Mouse (Mus musculus): ENCODE data around the gene Gm15217. TPM values are rescaled to one million over a fixed set of nuclear protein-coding genes. Genes with fewer than 3 reads are reported as not detected.

Gm15217 gene
- polyA plus RNA-seq, 1 experiment: not detected

DNA sequence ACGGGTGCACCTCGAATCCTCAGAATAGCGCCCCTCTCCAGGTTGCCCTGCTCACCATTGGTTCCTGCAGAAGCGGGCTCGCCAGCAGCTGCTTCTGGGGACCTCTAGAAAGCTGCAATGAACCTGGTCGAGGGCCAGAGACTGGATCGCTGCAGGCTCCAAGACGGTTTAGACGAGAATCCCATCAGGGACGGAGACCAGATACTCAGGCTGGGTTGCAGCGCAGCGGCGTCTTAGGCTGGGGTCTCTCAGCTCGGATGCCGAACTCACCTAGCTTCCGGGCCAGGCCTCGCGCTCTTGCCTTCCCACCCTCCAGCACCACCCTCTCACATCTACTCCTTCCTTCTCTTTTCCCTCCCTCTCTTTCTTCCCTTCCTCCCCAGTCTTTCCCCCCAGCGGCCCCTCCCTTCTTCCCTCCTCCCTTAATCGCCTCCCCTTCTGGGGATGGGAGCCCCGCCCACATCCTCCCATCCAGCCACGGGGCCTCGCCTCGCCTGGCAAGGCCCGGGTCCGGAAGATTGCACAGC, 11.1 kb downstream of the Gm15217 start, which contains the start of gene Bmp4:
Gene Bmp4 (minus strand): TSS at position 421 of the 527 bp plus-strand sequence.
- Histone ChIP-seq H3K27ac (ENCODE audit: insufficient read depth, low read length) (no peak within 1 kb of the TSS), H3K4me1 (ENCODE audit: control insufficient read depth, insufficient read depth, low read length) (no peaks in the 10 kb centered on the region), H3K4me3 (ENCODE audit: insufficient read depth, low read length) (no peak within 1 kb of the TSS)
- no peak for TF ChIP-seq CTCF (IDR thresholded peaks at IDR 0.05; ENCODE audit: extremely low read depth, insufficient read depth, low read length)
- no peak for TF ChIP-seq POLR2A (IDR thresholded peaks at IDR 0.05; ENCODE audit: extremely low read depth, insufficient read depth, low read length)

- Histone ChIP-seq H3K27ac (ENCODE audit: insufficient read depth, low read length) (no peak overlapping the region), H3K4me1 (ENCODE audit: control insufficient read depth, insufficient read depth, low read length) (no peaks in the 10 kb centered on the region), H3K4me3 (ENCODE audit: insufficient read depth, low read length) (no peak overlapping the region)
- TF ChIP-seq CTCF (IDR thresholded peaks at IDR 0.05; ENCODE audit: extremely low read depth, insufficient read depth, low read length) (no peak), POLR2A (IDR thresholded peaks at IDR 0.05; ENCODE audit: extremely low read depth, insufficient read depth, low read length) (no peak)
Measured at GRCm38 (mm10) chr14:46391621-46392170, 12.5 kb downstream of the Gm15217 start.

DNA sequence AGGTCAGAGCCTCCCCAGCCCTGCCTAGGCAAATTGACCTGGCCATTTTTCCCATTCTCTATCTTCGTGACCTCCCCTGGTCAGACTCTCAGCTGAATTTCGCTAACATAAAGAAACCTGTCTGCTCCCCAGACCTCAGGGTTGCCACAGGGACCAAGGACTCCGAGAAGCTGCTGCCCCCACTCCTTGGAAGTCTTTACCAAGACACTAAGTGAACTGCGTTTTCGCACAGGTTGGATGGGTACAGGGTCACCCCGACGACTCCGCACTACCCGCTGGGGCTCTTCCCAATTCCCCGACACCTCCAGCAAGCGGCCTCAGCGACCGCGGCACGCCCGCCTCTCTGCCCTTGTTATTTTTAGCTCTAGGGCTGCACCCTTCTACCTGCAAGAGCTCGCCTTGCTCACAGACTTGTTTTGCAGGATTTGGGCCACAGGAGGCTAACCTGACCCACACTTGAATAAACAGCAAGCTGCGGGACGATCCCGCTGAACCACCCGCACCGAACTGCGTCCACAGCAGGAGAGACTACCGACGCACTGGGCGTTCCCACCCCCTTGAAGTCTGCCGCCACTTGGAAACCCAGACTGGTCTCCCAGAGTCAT, 19.0 kb downstream of the Gm15217 start:
- H3K4me3 ChIP-seq (ENCODE audit: insufficient read depth, low read length): no peak overlapping the region
- H3K4me1 ChIP-seq (ENCODE audit: control insufficient read depth, insufficient read depth, low read length): no peaks in the 10 kb centered on the region
- H3K27ac ChIP-seq (ENCODE audit: insufficient read depth, low read length): no peak overlapping the region
- TF ChIP-seq POLR2A (IDR thresholded peaks at IDR 0.05; ENCODE audit: extremely low read depth, insufficient read depth, low read length) (no peak), CTCF (IDR thresholded peaks at IDR 0.05; ENCODE audit: extremely low read depth, insufficient read depth, low read length) (no peak)

GRCm38 (mm10) chr14:46399925-46400324, 20.7 kb downstream of the Gm15217 start:
- Histone ChIP-seq H3K4me1 (ENCODE audit: control insufficient read depth, insufficient read depth, low read length) (no peaks in the 10 kb centered on the region), H3K27ac (ENCODE audit: insufficient read depth, low read length) (no peak overlapping the region), H3K4me3 (ENCODE audit: insufficient read depth, low read length) (no peak overlapping the region)
- TF ChIP-seq CTCF (IDR thresholded peaks at IDR 0.05; ENCODE audit: extremely low read depth, insufficient read depth, low read length) (no peak), POLR2A (IDR thresholded peaks at IDR 0.05; ENCODE audit: extremely low read depth, insufficient read depth, low read length) (no peak)

DNA sequence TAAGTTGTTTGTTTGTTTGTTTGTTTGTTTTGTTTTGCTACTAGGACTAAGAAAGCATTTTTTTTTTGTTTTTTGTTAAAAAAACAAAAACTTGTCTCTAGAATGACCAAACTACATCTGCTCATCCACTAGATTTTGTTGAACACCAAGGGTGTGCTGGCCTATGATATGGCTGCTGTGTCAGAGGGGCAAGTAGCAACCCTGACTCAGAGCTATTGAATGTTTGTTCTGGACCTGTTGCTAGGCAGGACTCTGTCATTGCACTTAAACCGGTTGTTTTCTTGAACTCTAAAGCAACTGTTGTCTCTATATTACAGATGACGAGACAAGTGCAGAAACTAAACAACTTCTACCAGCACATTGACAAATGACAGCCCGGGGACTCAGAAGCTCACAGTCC, 29.1 kb downstream of the Gm15217 start:
- Histone ChIP-seq H3K4me1 (ENCODE audit: control insufficient read depth, insufficient read depth, low read length) (no peaks in the 10 kb centered on the region), H3K4me3 (ENCODE audit: insufficient read depth, low read length) (no peak overlapping the region), H3K27ac (ENCODE audit: insufficient read depth, low read length) (no peak overlapping the region)
- TF ChIP-seq POLR2A (IDR thresholded peaks at IDR 0.05; ENCODE audit: extremely low read depth, insufficient read depth, low read length): no peak
- no peak for TF ChIP-seq CTCF (IDR thresholded peaks at IDR 0.05; ENCODE audit: extremely low read depth, insufficient read depth, low read length)

GRCm38 (mm10) chr14:46409016-46409415, 29.8 kb downstream of the Gm15217 start:
- Histone ChIP-seq H3K4me3 (ENCODE audit: insufficient read depth, low read length) (no peak overlapping the region), H3K4me1 (ENCODE audit: control insufficient read depth, insufficient read depth, low read length) (no peaks in the 10 kb centered on the region), H3K27ac (ENCODE audit: insufficient read depth, low read length) (no peak overlapping the region)
- TF ChIP-seq CTCF (IDR thresholded peaks at IDR 0.05; ENCODE audit: extremely low read depth, insufficient read depth, low read length) (no peak), POLR2A (IDR thresholded peaks at IDR 0.05; ENCODE audit: extremely low read depth, insufficient read depth, low read length) (no peak)

DNA sequence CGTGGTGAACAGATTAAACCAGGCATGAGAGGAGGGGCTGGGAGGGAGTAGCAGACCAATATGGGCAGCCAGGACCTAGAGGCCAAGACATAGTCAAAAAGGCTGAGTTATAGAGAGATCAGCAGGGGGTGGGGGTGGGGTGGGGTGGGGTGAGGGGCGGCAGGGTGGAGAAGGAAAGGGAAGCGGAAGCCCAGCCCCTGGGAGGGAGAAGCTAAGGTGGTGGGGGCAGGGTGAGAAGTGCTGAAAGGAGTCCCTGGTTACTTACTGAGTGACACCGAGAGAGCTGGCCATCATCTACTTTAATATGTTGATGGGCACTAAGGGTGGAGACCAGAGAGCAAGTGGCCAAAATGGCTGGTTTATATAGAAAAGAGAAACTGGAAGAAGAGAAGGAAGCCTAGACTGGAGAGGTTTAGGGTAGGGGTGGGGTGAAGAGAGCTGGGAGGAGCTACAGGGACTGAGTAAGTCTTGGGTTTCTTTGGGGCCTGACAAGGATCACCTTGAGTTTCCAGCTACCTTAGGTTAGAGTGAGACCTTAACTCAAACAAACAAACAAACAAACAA, 31.4 kb downstream of the Gm15217 start:
- H3K4me1 ChIP-seq (ENCODE audit: control insufficient read depth, insufficient read depth, low read length): no peaks in the 10 kb centered on the region
- no peak for TF ChIP-seq POLR2A (IDR thresholded peaks at IDR 0.05; ENCODE audit: extremely low read depth, insufficient read depth, low read length)
- no peak for TF ChIP-seq CTCF (IDR thresholded peaks at IDR 0.05; ENCODE audit: extremely low read depth, insufficient read depth, low read length)
- no peak overlapping the region for H3K4me3 ChIP-seq (ENCODE audit: insufficient read depth, low read length)
- H3K27ac ChIP-seq (ENCODE audit: insufficient read depth, low read length): no peak overlapping the region

DNA sequence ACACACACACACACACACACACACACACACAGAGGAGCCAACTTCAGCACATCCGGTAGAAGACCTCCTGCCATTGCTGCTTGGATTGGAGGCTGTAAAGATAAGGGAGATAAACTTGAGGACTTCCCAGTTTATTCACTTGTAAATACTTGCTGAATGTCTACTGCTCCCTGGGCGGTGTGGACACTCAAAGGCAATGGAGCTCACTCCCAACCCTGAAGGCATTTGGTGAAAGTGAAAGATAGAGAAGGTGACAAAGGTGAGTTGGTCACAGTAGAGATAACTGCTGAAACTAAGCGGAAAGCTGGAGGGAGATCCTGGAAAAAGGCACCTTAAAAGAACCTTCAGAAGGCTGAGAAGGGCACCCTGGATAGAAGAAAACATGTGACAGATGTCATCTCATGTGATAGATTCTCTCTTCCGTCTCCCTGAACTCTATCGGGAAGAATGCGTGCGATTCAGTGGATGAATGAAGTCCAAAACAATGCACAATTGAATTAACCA, 33.3 kb downstream of the Gm15217 start:
- no peak overlapping the region for H3K27ac ChIP-seq (ENCODE audit: insufficient read depth, low read length)
- H3K4me3 ChIP-seq (ENCODE audit: insufficient read depth, low read length): no peak overlapping the region
- TF ChIP-seq POLR2A (IDR thresholded peaks at IDR 0.05; ENCODE audit: extremely low read depth, insufficient read depth, low read length) (no peak), CTCF (IDR thresholded peaks at IDR 0.05; ENCODE audit: extremely low read depth, insufficient read depth, low read length) (no peak)
- no peaks in the 10 kb centered on the region for H3K4me1 ChIP-seq (ENCODE audit: control insufficient read depth, insufficient read depth, low read length)

- Histone ChIP-seq H3K4me1 (ENCODE audit: control insufficient read depth, insufficient read depth, low read length) (no peaks in the 10 kb centered on the region), H3K27ac (ENCODE audit: insufficient read depth, low read length) (no peak overlapping the region), H3K4me3 (ENCODE audit: insufficient read depth, low read length) (no peak overlapping the region)
- TF ChIP-seq CTCF (IDR thresholded peaks at IDR 0.05; ENCODE audit: extremely low read depth, insufficient read depth, low read length) (no peak), POLR2A (IDR thresholded peaks at IDR 0.05; ENCODE audit: extremely low read depth, insufficient read depth, low read length) (no peak)
Measured at GRCm38 (mm10) chr14:46418371-46419097, 39.3 kb downstream of the Gm15217 start.

All from cortical plate, adult 2 months (tissue).